Mouse (Mus musculus): ENCODE data around the gene Speer4a.
"Not testable (repeated sequence)": the region's sequence is repeated elsewhere in the genome, so short reads cannot be mapped to it uniquely, and the experiment has no call there.

DNA sequence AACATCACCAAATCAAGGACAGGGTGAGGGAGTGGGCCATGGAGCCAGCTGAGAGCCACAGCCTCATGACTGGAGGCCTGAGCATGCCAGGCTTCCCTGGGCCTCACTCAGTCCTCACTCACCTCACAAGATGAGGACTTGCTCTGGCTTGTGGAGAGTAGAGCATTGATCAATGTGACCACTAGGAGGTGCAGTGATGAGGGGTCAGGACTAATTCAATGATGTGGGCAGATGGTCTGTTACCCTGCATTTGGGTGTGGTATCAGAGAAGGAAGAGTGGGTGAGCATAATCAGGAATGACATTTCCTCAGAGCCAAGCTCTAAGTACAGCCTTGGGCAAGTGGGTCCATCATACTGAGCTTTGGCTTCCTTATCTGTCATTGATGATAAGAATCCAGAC is 39.7 kb upstream of the Speer4a start:
- TF ChIP-seq POLR2A (IDR thresholded peaks at IDR 0.05; ENCODE audit: low read depth, low read length); CTCF (conservative IDR thresholded peaks at IDR 0.05; ENCODE audit: insufficient read depth, insufficient read length, low read depth, low read length): not testable (repeated sequence)
